Mouse (Mus musculus) hindbrain, embryonic 10.5 days (tissue): ENCODE measurements around the gene Clec12a. TPM values are rescaled to one million over a fixed set of nuclear protein-coding genes. Genes with fewer than 3 reads are reported as not detected.
A peak's percentile ranks its signal among the peaks of the same experiment; 100 is the strongest.

Experiments used
- DNase-seq: peaks from one replicate; pipeline ENCODE4 v3.0.0-alpha.2; 2017; ENCODE audit warnings: low spot score
- H3K27ac ChIP-seq: fragments of 300-500 bp; sonication (generic); 2 replicates; pipeline ENCODE4 v1.5.1; 2016; ENCODE audit warnings: mild to moderate bottlenecking, moderate library complexity
- H3K27me3 ChIP-seq: fragments of 300-500 bp; sonication (generic); 2 replicates; pipeline ENCODE4 v1.6.1; 2016; ENCODE audit warnings: mild to moderate bottlenecking; ENCODE audit not compliant: poor library complexity, insufficient read depth, severe bottlenecking
- H3K36me3 ChIP-seq: fragments of 300-500 bp; sonication (generic); 2 replicates; pipeline ENCODE4 v1.6.1; 2016; ENCODE audit warnings: mild to moderate bottlenecking, moderate library complexity
- H3K4me1 ChIP-seq: fragments of 300-500 bp; sonication (generic); replicated peaks from 2 replicates; pipeline ENCODE4 v1.6.1; 2016; ENCODE audit warnings: mild to moderate bottlenecking
- H3K4me3 ChIP-seq: fragments of 300-500 bp; sonication (generic); 2 replicates; pipeline ENCODE4 v1.5.1; 2016; ENCODE audit warnings: mild to moderate bottlenecking, moderate library complexity
- H3K9me3 ChIP-seq: fragments of 300-500 bp; sonication (generic); 2 replicates; pipeline ENCODE4 v1.6.1; 2016; ENCODE audit warnings: mild to moderate bottlenecking, moderate library complexity
- WGBS: fragments of 180-500 bp; shearing (Covaris S2); methylation state at CpG from one replicate; pipeline ENCODE4 v1.1.7; 2016; 5-methylcytosine and 5-hydroxymethylcytosine counted together
- polyA plus RNA-seq: library from polyadenylated mRNA; unstranded; fragments of >200 nt; fragmentation: Nextera tagmentation; extraction: Ambion mirVana; gene quantifications from 2 replicates; pipeline ENCODE4 v1.2.1, GENCODE M21; 2016

Clec12a gene
- polyA plus RNA-seq, 1 experiment from 2014 or later = 0.13 TPM

DNA sequence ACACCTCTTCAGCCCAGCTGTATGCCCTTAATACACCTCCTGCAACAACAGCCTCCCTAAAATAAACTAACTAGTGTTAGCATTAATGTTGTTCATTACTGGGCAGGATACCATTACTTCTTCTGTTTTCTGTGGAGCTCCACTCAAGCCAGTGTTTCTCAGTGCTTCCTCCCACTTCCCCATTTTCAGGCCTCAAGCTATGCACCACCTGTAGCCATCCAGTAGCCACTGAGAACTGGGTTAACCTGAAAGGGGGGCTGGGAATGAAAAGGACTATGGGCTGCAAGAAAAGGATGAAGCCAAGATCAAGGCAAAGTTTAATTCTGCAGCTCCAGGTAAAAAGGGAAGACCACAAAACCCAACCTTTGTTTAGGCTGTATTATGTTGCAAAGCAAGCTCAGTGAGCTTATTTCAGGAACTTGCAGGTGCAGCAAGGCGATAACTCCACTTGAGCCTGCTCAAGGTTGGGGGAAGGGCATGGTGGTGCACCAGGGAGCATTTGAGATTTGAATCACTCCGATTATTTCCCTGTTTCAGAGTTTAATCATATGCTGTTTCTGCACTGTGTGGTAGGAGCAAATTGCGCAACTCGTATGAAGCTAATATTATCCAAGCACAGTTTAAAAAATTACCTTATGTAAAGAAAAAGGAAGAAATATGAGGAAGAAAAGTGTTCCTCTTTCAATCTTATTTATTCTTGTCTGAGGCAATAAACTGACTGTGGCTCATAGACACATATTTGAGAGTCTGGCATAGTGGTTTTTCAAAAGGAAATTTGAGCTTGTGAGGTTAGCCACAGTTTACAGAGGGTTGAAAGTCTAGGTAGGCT is 7.2 kb downstream of the Clec12a start:
- H3K4me1 ChIP-seq = no peaks in the 10 kb centered on the region
- H3K9me3 ChIP-seq = peaks cover 12% of the 10 kb centered on the region; the same call in 1 of the 2 replicates
- WGBS = 63% methylated on average over 4 of the region's 4 CpGs
- H3K4me3 ChIP-seq = no peak overlapping the region
- no peak for DNase-seq
- no peaks in the 10 kb centered on the region for H3K36me3 ChIP-seq
- H3K27ac ChIP-seq = no peak overlapping the region
- H3K27me3 ChIP-seq = no peaks in the 10 kb centered on the region

DNA sequence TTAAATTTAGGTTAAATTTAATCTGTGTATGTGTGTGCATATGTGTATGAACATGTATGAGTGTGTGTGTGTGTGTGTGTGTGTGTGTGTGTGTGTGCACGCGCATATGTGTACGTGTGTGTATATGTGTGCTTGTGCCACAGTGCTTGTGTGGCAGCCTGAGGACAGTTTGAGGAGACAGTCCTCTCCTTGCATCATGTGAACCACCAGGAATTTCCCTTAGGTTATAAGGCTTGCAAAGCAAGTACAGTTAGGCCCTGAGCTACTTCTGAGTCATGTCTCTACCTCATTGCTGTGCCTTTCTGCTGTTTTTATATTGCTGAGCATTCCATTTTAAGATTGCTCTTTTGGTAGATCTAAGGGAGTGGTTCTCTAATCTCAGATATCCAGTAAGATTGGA is 8.6 kb downstream of the Clec12a start:
- H3K36me3 ChIP-seq = no peaks in the 10 kb centered on the region
- H3K9me3 ChIP-seq = peaks cover 12% of the 10 kb centered on the region; the same call in 1 of the 2 replicates
- H3K27me3 ChIP-seq = no peaks in the 10 kb centered on the region
- H3K27ac ChIP-seq = no peak overlapping the region
- DNase-seq = no peak
- WGBS = 94% methylated on average over 3 of the region's 3 CpGs
- H3K4me1 ChIP-seq = no peaks in the 10 kb centered on the region
- no peak overlapping the region for H3K4me3 ChIP-seq

DNA sequence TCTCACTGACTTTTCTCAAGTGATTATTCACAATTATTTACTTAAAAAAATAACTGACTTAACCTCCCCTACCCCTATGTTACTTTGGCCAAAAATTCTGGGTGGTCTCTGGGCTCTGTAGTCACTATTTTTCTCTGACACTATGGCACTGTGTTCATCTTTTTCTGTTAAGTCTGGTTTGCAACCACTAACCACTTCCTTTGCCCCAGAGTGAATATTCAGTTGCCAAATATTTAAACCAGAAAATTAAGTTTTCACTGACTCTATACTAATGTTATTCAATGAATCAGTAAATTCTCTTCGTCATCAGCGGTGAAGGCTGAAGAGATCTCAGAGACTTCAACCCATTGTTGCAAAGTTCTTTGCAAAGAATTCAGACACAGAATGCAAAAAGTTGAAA is 13.3 kb downstream of the Clec12a start:
- Histone ChIP-seq H3K9me3 (no peaks in the 10 kb centered on the region), H3K4me1 (no peaks in the 10 kb centered on the region), H3K27me3 (no peaks in the 10 kb centered on the region), H3K4me3 (no peak overlapping the region), H3K36me3 (no peaks in the 10 kb centered on the region), H3K27ac (no peak overlapping the region)
- DNase-seq = no peak
- WGBS = 96% methylated on average over 2 of the region's 2 CpGs

DNA sequence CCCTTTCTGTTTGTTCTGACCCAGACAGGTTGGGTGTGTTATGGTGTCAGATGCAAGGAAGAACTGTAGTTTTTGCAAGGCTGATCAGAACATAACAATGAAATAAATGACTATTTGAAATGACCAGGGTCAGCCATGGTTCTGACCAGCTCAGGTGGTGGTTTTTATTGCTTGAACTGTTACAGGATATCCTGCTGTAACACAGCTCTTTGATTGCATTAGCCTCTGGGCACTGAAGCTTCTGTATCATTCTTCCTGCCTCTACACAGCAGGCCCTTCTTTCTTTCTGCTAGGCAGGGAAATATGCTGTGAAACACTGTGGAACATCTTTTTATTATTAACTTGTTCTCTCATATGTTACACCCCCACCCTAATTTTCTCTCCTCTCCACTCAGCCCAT is 13.9 kb downstream of the Clec12a start:
- no peak overlapping the region for H3K4me3 ChIP-seq
- H3K27me3 ChIP-seq = no peaks in the 10 kb centered on the region
- no peaks in the 10 kb centered on the region for H3K36me3 ChIP-seq
- DNase-seq = no peak
- no peak overlapping the region for H3K27ac ChIP-seq
- H3K4me1 ChIP-seq = no peaks in the 10 kb centered on the region
- no peaks in the 10 kb centered on the region for H3K9me3 ChIP-seq

DNA sequence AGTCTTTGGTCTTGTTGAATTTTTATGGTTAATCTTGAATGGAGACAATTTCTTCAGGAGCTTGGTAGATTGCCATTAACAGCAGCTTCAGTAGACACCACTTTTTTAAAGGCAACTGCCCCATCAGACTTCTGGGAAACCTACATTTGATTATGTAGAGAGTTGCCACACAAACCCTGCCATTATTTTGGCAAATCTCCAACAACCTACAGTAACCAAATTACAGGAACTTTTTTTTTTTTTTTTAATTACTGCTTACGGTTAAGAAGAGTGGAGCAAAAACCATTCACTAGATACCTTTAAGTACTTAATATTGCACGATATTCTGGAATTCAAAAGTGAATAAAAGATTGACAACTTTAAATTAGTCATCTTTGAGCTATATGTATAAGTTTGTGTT is 17.0 kb downstream of the Clec12a start:
- no peak overlapping the region for H3K27ac ChIP-seq
- H3K9me3 ChIP-seq = no peaks in the 10 kb centered on the region
- H3K4me3 ChIP-seq = no peak overlapping the region
- WGBS = 95% methylated on average over 2 of the region's 2 CpGs
- no peaks in the 10 kb centered on the region for H3K27me3 ChIP-seq
- DNase-seq = no peak
- H3K36me3 ChIP-seq = no peaks in the 10 kb centered on the region
- H3K4me1 ChIP-seq = no peaks in the 10 kb centered on the region

DNA sequence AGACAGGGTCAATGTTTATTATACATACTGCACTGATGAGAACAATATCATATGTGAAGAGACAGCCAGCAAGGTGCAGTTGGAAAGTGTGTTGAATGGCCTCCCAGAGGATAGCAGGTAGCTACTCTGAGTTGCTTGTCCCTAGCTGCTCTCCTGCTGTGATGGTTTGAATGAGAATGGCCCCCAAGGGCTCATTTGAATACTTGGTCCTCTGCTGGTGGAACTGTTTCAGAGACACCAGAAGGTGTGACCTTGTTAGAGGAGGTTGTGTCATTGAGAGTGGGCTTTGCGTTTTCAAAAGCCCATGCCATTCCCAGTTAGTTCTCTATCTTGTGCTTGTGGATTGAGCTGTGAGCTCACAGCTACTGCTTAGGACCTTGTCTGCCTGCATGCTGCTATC is 21.5 kb downstream of the Clec12a start:
- H3K9me3 ChIP-seq = no peaks in the 10 kb centered on the region
- H3K36me3 ChIP-seq = no peaks in the 10 kb centered on the region
- no peaks in the 10 kb centered on the region for H3K4me1 ChIP-seq
- 35% methylated on average over 1 of the region's 1 CpGs for WGBS
- H3K27ac ChIP-seq = no peak overlapping the region
- no peaks in the 10 kb centered on the region for H3K27me3 ChIP-seq
- no peak overlapping the region for H3K4me3 ChIP-seq
- DNase-seq = no peak

DNA sequence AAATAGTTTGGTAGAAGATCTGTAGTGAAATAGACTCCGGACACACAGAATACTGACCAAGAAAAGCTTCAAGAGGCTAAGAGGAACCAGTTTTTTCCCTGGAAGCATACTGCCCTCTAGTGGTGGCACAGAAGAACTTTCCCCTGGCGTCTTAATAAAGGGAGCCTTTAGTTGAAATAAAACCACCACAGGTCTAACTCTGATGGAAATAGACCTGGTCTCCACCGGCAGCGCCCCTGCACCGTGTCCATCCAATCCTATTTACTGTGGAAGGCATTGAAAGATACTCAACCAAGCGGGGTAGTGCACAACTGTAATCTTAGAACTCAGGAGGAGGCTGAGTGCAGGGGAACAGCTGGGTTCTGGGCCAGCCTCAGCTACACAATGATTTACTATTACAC is 23.5 kb downstream of the Clec12a start:
- no peaks in the 10 kb centered on the region for H3K4me1 ChIP-seq
- H3K9me3 ChIP-seq = no peaks in the 10 kb centered on the region
- H3K4me3 ChIP-seq = no peak overlapping the region
- no peaks in the 10 kb centered on the region for H3K36me3 ChIP-seq
- H3K27ac ChIP-seq = no peak overlapping the region
- no peaks in the 10 kb centered on the region for H3K27me3 ChIP-seq
- 23% methylated on average over 6 of the region's 6 CpGs for WGBS
- peak; percentile 15 for DNase-seq

DNA sequence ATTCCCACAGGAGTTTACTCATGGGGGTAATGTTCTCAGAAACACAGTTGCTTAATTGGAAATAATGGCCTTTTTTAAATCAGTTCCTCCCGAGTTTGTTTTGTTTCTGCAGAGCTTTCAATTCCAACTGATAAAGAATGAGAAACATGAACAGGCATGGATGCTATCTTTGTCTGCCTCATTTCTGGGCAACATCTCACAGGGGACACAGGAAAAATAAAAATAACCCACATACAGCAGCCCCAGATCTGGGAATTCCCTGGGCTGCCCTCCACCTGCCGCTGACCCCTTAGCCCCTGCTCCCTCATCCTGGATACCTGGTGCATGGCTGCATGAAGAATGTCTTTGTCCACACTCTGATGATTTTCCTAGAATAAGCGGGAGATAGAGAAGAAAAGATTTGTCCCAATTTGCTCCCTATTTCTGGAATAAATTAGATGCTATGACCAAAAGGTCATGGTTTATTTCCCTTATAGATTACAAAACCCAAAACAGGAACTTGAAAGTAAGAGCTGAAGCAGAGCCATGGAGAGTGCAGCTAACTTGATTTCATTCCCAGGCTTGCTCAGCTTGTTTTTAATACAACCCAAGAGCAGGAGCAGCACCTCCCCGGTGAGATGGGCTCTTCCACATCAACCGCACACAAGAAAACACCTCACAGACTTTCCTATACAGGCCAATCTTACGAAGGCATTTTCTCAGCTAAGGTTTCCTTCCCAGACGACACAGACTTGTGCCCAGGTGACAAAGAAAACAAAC is 27.1 kb downstream of the Clec12a start:
- WGBS = 78% methylated on average over 7 of the region's 7 CpGs
- Histone ChIP-seq H3K9me3 (no peaks in the 10 kb centered on the region), H3K4me1 (no peaks in the 10 kb centered on the region), H3K4me3 (no peak overlapping the region), H3K36me3 (no peaks in the 10 kb centered on the region), H3K27me3 (no peaks in the 10 kb centered on the region), H3K27ac (no peak overlapping the region)
- DNase-seq = no peak

DNA sequence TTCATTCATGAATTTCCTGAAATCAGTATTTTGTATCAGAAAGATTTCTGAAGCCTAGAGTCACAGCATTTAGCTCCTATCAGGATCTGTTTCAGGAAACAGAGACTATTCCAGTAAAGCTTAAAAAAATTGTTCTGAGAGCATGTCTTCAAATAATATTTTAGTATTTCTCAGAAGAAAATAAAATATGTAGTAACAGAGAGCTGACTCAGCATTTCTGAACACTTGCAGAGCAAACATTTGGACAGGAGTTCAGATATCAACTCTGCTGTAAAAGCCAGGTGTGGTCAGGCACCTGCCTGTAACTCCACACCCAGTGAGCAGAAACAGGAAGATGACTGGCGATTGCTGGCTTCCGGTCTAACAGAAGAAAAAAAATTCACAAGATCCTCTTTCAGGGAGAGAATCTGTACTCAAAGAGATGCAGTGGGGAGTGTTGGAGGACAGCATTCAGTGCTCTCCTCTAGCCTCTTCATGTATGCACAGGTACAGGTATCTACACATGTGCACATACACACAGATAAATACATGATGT is 32.5 kb downstream of the Clec12a start:
- H3K9me3 ChIP-seq = peaks cover 4% of the 10 kb centered on the region; the same call in 1 of the 2 replicates
- no peak for DNase-seq
- 90% methylated on average over 2 of the region's 2 CpGs for WGBS
- H3K27me3 ChIP-seq = no peaks in the 10 kb centered on the region
- no peak overlapping the region for H3K27ac ChIP-seq
- no peaks in the 10 kb centered on the region for H3K4me1 ChIP-seq
- H3K4me3 ChIP-seq = no peak overlapping the region
- H3K36me3 ChIP-seq = no peaks in the 10 kb centered on the region

DNA sequence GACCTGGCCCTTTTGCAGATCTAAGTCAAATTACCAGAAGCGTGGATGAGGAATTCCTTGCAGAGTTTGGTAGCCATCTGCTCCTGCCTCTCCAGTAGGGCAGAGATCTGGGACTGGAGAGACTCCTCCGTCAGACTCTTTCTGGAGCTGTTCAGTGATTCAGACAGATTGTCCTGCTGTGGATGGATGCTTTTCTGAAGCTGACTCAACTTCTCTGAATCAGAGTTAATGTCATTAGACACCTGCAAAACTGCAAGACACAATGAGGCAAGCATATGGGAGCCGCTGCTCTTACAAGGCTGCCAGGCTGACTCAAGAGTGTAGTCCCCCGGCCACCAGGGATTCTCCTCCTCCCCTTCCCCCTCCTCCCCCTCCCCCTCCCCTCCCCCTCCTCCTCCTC is 38.0 kb downstream of the Clec12a start:
- Histone ChIP-seq H3K27ac (no peak overlapping the region), H3K4me1 (peaks cover 3% of the 10 kb centered on the region; the same call in 1 of the 2 replicates), H3K9me3 (peaks cover 4% of the 10 kb centered on the region; the same call in 1 of the 2 replicates), H3K27me3 (no peaks in the 10 kb centered on the region), H3K4me3 (no peak overlapping the region), H3K36me3 (no peaks in the 10 kb centered on the region)
- DNase-seq = no peak
- 70% methylated on average over 4 of the region's 4 CpGs for WGBS

DNA sequence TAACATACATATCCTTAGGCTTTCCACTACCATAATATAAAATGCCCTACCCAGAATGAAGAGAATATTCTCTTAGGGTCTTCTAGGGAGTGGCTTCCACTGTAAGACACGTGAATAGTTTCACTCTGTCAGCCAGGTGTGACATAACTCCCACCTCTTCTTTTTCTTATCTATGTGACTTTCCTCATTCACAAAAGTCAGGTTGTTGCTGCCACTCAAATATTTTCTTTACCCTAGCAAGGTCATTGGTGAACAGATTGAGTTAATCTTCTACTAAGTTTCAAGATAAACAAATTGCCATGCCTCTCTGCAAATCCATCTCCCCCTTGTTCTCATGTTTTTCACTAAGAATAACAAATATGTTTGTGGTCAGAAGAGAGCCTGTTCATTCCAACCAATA is 39.2 kb downstream of the Clec12a start:
- H3K4me1 ChIP-seq = peaks cover 3% of the 10 kb centered on the region; the same call in 1 of the 2 replicates
- no peak for DNase-seq
- no peak overlapping the region for H3K4me3 ChIP-seq
- no peaks in the 10 kb centered on the region for H3K9me3 ChIP-seq
- H3K36me3 ChIP-seq = no peaks in the 10 kb centered on the region
- WGBS = 79% methylated on average over 1 of the region's 1 CpGs
- no peak overlapping the region for H3K27ac ChIP-seq
- no peaks in the 10 kb centered on the region for H3K27me3 ChIP-seq

DNA sequence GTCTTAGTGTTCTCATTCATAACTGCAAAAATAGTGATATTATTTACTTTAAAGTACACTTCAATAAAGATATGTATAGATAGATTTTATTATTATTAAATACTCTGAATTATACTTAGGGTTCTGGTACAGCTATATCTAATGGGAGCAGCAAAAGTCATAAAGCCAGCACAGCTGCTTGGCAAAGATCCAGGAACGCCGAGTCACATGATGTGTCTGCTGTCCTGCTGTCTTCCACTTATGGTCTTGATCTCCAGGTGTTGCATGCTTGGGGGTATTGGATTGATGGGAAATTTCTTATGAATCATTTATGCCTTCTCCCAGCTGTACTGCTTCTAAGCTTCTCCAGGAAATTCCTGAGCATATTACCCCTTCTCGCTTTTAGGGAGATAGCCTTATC is 41.0 kb downstream of the Clec12a start:
- Histone ChIP-seq H3K9me3 (no peaks in the 10 kb centered on the region), H3K27ac (no peak overlapping the region), H3K36me3 (no peaks in the 10 kb centered on the region), H3K27me3 (no peaks in the 10 kb centered on the region), H3K4me1 (peaks cover 3% of the 10 kb centered on the region; the same call in 1 of the 2 replicates), H3K4me3 (no peak overlapping the region)
- no peak for DNase-seq
- 92% methylated on average over 3 of the region's 3 CpGs for WGBS

DNA sequence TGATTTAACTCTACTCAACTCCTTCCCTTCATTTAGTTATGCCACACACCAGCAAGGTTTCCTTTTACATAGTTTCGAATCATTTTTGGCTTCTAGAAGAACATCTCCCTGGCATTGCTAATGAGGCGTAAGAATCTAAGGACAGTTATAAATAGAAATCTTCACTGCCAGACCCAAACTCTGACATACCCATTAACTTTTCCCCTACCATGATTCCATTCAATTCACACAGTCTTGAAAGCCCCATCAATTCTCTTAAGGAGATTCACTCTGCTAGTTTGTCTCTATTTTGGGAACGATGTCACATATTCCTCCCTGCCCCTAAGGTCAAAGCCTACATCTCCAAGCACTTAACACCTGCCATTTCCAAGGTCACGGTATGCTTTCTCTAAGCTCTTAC is 42.5 kb downstream of the Clec12a start:
- 81% methylated on average over 4 of the region's 4 CpGs for WGBS
- no peak for DNase-seq
- H3K36me3 ChIP-seq = no peaks in the 10 kb centered on the region
- no peaks in the 10 kb centered on the region for H3K9me3 ChIP-seq
- H3K4me3 ChIP-seq = no peak overlapping the region
- H3K27me3 ChIP-seq = no peaks in the 10 kb centered on the region
- H3K4me1 ChIP-seq = peaks cover 3% of the 10 kb centered on the region; the same call in 1 of the 2 replicates
- H3K27ac ChIP-seq = no peak overlapping the region
